Mouse (Mus musculus): ENCODE results near the gene Krt86.

- TF ChIP-seq POLR2A (IDR thresholded peaks at IDR 0.05; ENCODE audit: borderline replicate concordance, low read depth, low read length) (no peak), CTCF (IDR thresholded peaks at IDR 0.05; ENCODE audit: low read depth, low read length) (no peak)
These were observed 35.0 kb downstream of the Krt86 start for GRCm38 (mm10) chr15:101508247-101508646.
